Mouse (Mus musculus): Measurements from ENCODE around the gene Kcnh4. TPM values are rescaled to one million over a fixed set of nuclear protein-coding genes. Genes with fewer than 3 reads are reported as not detected.

The Kcnh4 gene
- total RNA-seq, 2 experiments from 2014 or later = not detected

DNA sequence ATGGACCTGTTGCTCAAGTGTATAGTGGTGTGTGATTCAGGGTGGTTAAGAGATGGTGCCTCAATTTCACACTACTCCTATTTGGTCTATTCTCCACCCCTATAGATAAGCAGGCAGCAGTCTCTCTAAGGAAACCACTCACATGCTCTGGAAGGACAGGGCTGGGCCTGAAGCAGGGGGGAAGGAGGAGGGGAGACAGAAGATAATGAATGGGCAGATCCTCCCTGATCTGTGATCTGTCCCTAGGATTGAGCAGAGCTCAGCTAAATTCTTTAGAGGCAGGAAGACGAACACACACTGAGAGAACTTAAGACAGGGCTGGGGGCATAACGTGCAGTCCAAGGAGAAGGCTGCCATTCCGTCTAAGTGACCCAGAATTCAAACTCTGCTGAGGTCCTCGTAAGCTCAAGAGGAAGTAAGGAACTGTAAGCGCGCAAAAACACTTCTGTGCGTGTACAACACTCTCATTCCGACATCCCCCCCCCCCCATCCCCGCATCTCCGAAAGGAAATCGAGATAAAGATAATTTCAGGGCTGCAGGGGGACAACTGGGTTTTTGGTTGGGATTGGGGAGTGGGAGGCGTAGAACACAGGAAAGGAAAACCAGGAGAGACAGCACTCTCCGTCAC, 22.5 kb downstream of the Kcnh4 start:
- intact Hi-C loops (cut with DNase I) = no loop called here
- DNase-seq = no peak

DNA sequence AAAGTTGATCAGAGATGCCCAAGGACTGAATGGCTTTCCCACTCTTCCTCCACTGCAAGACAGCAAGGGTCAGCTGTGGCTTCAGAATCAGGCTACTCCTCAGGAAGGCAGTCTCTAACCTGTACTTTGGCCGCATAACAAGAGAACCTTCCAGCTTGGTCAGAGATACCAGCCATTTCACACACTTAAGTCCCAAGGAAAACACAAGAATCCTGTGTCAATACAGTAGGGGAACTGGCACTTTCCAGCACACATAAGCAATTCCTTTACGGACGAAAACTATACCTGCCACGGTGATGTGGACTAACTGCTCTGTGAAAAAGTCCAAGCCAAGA, 23.0 kb downstream of the Kcnh4 start:
- intact Hi-C loops (cut with DNase I) = no loop called here
- DNase-seq = no peak

DNA sequence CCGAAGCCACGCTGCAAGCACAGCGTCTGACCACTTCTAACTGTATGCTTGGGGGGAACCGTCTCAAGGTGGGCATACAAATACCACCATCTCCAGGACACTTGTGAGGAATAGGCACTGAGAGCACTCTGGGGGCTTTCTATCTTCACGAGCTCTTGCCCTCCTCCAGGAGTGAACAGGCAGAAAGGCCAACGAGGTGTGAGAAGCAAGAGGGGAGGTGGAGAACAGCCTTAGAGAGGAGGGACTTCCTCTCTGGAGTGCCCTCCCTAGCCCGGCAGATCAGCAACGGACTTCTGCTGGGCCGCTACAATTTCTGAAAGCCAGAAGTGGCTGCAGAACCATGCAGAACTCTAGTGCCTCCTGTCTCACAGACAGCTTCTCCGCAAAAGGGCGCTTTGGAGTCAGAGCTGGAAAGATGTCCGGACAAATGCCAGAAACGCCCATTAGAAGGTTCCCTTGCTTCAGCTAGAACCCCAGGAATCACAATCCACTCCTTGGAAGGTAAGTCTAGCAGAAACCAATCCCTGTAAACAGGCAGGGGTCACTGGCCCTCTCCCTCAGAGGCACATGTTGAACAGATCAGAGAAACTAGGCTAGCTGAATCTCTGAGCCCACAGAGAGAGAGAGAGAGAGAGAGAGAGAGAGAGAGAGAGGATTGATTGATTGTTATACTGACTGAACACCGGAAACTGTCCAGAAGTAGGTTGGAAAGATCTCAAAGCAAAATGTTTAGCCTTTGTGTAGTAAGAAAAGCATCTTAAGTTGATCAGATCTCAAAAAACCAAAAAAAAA, 23.6 kb downstream of the Kcnh4 start:
- intact Hi-C loops (cut with DNase I) = no loop called here

DNA sequence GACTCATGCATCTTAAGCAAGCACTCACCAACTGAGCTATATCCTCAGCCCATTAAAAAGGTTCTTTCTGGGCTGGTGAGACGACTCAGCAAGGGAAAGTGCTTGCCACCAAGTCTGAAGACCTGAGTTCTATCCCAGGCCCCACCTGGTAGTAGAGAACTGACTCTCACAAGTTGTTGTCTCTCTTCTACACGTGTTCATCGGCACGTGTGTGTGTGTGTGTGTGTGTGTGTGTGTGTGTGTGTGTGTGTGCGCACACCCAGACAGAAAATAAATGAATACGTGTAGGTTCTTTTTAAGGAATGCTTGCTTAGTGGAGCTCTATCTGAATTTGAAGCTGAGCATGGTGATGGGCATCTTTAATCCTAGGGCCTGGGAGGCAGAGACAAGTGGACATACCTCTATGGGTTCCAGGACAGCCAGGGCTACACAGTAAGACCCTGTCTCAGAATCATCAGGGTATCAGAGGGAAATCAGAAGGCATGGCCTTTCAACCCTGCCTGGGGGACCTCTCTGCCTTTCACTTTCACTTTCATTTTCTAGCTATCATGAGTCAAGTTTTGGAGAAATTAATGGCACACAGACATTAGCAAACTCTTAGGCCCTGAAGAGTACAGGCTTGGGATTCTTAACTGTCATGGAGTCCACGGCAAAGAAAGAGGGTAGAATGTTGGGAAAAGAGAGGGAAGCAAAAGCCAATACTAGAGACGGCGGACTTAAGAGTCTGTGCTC, 24.4 kb downstream of the Kcnh4 start:
- intact Hi-C loops (cut with DNase I) = no loop called here

More for the DNA sequence above, 23.6 kb downstream of the Kcnh4 start:
- no peak for DNase-seq

DNA sequence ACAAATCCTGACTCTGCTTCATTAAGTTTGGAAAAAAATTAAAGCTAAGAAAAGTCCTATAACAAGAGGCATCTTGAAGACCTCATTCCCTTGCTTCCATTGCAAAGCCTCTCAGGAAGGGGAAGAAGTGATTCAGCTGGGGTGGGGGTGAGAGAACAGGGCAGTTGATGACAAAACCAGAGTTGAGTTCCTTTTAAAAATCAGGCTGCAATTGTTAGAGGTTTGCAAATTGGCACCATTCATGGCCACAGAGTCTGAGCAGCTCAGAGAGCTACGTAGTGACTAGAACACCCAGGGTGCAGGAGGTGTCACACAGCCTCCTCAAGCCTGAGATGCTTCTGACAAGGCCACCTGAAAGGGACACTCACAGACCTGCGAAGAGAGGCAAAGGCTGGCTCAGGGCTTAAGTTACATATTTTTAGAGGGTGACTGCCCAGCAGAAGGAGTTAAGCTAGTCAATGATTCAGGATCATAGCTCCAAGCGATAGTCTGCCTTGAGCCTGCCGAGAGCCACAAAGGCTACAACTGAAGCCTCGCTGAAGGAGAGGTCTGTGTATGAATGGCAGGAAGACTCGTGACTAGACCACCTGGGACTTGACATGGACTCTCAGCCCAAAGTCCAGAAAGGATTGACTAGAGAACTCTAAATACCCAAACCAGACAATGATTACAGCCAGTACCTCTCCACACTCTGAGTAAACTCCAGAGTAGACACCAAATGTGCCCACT, 29.1 kb downstream of the Kcnh4 start:
- DNase-seq = no peak
- intact Hi-C loops (cut with DNase I) = no loop called here

More for the DNA sequence above, 24.4 kb downstream of the Kcnh4 start:
- no peak for DNase-seq

DNA sequence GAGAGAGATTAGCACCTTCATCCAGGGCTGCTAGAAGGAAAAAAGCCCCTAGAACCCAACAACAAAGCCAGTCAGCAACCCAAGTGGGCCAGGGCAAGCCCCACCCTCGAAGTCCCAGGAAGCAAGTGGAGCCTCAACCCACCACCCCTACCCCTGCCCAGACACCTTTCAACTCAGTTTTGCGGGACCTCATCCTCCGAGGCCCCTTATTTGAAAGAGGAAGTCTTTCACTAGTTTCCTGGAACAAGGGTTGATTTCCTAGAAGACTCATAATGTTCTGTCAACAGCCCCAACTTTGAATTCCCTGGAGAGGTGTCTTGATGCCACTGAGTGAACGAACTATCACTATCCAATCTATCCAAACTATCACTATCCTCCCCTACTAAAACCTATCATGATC, 29.8 kb downstream of the Kcnh4 start:
- DNase-seq = no peak
- intact Hi-C loops (cut with DNase I) = no loop called here

DNA sequence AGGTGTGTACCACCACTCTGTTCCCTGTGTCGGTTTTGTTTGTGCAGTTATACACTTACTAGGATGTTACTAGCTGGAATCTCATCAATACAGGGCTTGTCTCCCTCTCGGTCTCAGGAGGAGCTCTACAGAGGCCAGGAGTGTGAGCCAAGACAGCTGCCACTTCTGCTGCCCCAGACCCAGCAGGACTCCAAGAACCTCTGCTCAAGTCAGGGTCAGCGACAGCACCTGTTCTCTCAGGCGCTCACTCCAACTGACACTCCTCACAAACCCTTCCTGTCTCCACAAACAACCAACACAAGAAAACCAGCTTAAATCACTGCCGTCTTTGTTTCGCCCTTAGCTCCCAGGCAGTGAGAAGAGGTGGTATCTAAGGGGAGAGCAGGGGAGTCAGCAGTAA, 31.1 kb downstream of the Kcnh4 start:
- intact Hi-C loops (cut with DNase I) = no loop called here
- DNase-seq = no peak

DNA sequence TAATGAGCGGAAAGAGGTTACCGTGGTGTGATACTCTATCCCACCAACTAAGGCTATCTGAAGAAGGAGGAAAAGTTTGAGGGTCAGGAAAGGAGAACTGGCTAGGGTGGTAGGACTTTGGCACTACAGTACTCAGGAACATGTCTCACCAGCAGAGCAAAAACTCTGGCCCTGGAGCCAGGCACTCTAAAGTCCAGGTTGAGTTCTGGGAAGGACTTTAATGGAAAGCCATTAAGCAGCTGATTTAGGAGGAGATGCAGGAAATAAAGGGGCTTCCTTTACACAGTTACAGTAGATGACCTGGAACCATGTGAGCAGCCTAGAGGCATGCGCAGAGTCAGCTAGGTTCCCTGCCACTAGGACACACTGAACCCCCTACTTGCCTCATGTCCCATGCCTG, 32.5 kb downstream of the Kcnh4 start:
- intact Hi-C loops (cut with DNase I) = no loop called here
- DNase-seq = no peak

DNA sequence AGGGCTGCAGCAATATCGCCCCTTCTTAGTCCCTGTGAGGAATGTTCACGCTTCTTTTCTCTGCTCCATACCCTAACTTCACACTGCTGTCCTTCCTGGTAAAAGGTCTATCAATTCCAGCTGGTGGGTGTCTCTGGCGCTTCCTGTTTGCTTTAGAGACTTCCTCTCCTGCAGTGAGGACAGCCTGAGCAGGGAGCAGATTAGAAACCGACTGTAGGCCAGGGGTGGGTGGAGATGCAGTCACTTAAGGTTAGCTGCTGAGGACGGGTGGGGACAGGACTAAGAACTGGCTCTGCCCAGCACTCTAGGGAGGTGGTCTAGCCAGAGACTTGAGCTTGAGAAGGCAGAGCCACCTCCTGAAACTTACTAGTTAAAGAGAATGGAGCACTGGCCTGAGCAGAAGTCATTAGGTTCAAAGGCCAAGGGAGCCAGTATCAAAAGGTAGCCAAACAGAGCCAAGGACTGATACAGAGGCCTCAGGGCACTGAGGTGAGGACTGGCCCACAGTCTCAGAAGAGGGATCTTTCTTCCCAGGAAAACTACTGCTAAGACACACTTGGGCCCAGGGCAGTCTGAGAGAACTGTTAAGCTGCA, 34.7 kb downstream of the Kcnh4 start:
- DNase-seq = peak; percentile 38 to 47
- intact Hi-C loops (cut with DNase I) = no loop called here

DNA sequence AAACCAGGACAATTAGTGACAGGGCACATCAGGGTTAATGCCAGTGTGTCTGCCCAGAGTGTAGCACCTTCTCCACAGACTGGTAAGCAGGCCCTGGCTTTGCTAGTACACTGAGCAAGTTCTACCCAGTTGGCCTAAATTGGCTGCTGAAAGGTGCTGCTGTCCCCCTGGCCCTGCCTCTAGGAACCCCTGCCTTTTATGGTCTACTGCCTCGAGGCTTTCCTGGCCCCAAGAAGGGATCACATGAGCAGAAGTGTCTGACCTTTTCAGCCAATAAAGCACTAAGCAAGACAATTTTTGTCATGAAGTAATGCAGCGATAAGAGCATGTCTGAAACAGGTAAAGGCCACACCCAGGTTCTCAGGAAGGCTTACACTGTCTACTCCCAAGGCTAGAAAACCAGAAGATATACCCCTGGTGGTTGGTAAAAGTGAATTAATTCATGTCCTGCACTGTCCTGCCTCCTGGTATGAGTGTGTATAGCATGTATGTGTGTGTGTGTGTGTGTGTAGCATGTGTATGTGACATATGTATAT, 37.2 kb downstream of the Kcnh4 start:
- intact Hi-C loops (cut with DNase I) = no loop called here
- DNase-seq = no peak

DNA sequence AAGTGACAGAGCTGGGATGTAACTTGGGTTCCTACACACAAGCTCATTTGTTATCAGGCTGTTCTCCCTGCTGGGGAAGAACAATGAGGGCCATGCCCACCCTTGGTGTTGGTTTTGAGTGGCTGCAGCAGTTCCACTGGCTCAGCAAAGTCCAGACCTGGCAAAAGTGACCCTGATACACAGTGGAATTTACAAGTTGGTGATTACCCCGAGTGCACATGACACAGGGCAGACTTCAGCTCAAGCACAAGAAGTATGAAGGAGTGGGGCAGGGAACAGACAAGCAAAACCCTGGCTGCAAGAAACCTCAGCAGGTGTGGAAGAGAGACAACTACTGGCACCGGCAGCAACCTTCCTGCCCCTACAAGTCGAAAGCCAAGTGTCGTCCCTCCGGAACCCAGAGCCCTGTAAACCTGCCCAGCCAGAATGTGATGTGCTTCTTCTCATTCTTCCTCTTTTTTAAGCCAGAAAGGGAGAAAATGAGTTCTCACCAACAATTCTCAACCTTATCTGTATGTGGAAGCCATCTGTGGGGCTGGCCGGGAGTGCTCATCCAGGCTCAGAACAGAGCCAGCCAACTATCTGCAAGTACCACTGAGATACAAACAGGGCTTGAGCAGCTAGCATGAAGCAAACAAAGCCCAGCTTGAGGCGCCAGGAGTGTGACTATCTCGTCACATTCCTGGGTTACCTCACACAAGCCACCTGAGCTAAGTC, 37.8 kb downstream of the Kcnh4 start:
- DNase-seq = no peak
- intact Hi-C loops (cut with DNase I) = no loop called here

DNA sequence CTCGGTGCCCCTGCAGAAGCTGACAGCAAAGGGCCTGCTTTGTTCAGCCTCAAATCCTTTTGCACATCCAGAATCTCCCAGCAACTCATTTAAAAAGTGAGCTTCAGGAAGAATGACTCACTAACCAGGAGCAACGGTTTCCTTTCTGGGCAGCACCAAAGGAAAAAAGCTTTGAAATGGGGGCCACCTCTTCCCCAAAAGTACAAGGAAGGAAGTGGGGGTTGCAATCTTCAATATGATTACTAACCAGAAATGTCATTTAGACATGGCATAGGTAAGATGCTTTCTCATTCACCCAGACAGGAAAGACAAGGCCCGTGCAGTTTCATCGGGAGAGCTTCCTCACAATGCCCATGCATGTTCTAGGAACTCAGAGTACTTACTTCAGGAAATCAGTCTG, 38.5 kb downstream of the Kcnh4 start:
- intact Hi-C loops (cut with DNase I) = no loop called here
- no peak for DNase-seq

DNA sequence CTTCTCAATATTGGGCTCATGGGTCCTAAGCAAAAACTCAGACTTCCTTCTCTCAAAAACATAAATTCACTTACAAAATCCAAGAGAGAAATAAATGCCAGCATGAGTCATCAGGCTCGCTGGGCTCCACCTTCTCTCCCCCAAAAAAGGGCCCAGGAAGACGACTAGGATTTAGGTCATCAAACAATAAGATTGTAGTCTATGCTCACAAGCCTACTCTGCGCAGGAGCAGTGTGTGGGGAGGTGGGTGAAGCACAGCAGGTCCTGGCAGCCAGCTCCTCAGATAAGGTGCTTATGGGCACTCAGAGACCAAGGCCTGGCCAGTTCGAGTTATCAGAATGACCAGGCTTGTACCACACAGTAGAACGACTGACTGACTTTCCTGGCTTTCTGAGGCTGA, 39.4 kb downstream of the Kcnh4 start:
- DNase-seq = peak in 1 of 2 experiments; percentile 41
- intact Hi-C loops (cut with DNase I) = no loop called here

DNA sequence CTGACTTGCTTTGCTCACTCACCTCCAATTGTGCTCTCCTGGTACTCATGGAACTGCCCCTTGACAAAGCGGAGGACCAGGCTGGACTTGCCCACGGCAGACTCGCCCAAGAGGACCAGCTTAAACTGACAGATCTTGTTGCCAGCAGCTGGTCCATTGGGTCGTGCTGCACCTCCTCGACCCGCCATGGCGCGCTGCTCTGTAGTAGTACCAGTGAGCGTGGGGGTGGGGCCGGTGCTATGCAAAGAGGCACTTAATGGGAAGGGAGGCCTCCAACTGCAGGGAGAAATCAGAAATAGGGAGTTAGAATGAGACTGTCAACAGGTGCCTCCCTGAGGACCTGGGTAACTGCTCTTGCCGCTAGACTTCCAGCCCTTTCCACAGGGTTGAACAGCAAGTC, 39.8 kb downstream of the Kcnh4 start:
- intact Hi-C loops (cut with DNase I) = no loop called here

DNA sequence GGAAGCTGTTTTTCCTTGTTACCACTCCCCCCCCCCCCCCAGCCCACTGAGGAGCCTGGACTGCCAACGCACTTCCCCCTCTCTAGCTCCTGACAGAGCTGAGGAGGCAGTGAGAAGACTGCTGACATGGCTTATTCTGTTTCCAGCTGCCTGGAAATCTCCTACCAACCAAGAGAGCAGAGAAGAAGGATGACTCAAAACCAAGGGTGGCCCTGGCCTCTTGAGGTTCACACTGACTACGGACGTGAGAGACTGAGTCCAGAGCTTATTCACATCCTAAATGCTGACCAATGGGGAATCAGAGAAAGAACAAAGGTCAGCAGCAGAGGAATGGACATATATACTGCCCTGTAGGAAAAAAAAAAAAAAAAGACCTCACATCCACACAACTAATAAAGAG, 40.4 kb downstream of the Kcnh4 start:
- intact Hi-C loops (cut with DNase I) = no loop called here
- DNase-seq = no peak

More for the DNA sequence above, 39.8 kb downstream of the Kcnh4 start:
- no peak for DNase-seq

DNA sequence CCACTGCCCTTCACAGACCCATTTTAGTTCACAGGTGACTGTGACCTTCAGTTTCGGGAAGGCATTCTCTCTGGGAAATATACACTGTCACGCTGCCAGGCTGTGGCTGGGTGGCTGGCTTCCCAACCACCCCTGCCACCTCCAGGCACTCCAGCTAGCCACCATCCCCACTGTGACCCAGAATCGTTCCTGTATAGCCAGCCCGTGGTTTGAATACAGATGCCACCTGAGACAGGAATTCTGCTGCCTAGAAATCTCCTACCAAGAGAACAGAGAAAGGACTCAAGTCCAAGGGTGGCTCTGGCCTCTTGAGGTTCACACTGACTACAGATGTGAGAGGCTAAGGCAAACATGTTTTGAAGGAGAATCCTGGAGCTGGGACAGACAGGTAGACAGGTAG, 40.9 kb downstream of the Kcnh4 start:
- intact Hi-C loops (cut with DNase I) = no loop called here

DNA sequence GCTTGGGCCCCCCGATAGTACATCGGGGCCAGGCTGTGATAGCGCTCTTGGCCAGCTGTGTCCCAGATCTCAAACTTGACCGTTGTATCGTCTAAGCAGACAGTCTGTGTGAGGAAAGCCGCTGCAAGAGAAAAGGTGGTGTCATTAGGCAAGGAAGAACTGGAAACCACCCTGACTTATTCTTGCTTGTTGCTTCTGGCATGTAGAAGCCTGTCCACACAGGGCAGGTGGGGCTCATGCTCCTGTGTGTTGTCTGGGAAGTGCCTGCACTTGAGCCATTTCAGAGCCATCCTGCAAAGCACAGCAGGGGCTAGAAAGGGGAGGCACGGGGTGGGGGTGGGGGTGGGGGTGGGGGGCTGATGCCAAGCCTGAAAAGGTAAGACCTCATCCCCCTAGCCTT, 41.3 kb downstream of the Kcnh4 start:
- DNase-seq = no peak
- intact Hi-C loops (cut with DNase I) = no loop called here

More for the DNA sequence above, 40.9 kb downstream of the Kcnh4 start:
- DNase-seq = peak in 1 of 2 experiments; percentile 43

DNA sequence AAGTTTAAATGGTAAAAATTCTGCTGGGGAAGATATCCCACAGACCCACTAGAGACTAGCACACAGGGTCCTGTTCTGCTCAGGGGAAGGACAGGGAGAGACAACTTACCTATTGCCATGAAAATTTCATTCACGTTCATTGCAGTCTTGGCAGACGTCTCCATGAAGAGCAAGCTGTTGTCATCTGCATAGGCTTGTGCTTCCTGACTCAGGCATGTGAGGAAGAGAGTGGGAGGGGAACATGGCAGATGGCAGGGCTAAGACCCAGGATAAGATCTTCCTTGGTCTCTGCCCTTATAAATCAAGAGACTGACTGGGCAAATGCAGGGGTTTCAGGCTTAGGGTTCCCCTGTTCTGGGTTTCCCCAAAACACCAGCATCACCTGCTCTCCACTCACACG, 43.1 kb downstream of the Kcnh4 start:
- intact Hi-C loops (cut with DNase I) = no loop called here
- DNase-seq = no peak

DNA sequence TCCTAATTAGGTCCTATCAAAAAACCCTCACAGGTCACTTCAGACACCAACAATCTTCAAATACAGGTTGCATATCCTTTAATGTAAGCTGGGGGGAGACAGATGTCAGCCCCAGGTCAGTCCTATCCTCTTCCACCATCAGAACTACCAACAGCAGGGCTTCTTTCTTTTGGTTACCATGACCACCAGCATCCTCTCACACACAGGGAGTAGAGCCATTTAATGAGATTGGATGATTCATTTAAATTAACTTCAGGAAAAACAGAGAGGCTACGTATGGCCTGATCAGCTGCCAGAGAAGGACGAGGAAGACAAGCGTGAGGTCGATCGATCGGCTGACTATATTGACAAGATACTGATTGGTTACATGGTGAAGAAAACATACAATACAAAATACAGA, 44.8 kb downstream of the Kcnh4 start:
- intact Hi-C loops (cut with DNase I) = loop anchor here (1.0 to 5.0 kb wide), 4 partner anchors 30 to 347 kb away; no protein-coding TSS in a partner anchor
- DNase-seq = no peak

DNA sequence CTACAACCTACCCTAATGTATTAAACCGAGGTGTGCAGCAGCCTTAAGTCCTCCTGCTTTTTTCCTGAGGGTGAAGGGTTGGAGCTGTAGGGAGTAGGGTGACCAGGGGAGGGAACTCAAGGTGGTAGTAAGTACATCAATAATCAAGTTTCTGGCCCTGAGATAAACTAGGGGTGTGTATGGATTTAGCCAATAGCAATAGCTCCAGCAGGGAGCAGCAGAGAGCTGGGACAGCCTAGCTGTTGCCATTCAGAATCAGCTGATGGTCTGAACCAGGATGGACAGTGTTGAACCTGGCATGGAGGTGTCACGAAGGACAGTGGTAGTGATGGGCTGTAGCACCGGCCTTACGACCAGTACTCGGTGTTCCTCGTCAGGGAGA, 45.2 kb downstream of the Kcnh4 start:
- intact Hi-C loops (cut with DNase I) = loop anchor here (1.0 to 5.0 kb wide), 4 partner anchors 30 to 348 kb away; no protein-coding TSS in a partner anchor
- DNase-seq = peak; percentile 86 to 92
